Mouse (Mus musculus) kidney, adult 8-10 months (tissue): Measurements from ENCODE around the gene Soat2.

Experiments used
- DNase-seq, 2 experiments: peaks; one replicate each; pipeline ENCODE4 v3.0.0; 2022

Gene Soat2

GRCm38 (mm10) chr15:102114651-102115260, 35.6 kb upstream of the Soat2 start:
- no peak for DNase-seq

GRCm38 (mm10) chr15:102115731-102116231, 34.5 kb upstream of the Soat2 start:
- DNase-seq = no peak

GRCm38 (mm10) chr15:102116753-102117415, 33.4 kb upstream of the Soat2 start:
- DNase-seq = no peak

GRCm38 (mm10) chr15:102117461-102118443, 32.6 kb upstream of the Soat2 start:
- peak in 1 of 2 experiments; percentile 53 for DNase-seq

GRCm38 (mm10) chr15:102118591-102118990, 31.7 kb upstream of the Soat2 start:
- no peak for DNase-seq

- no peak for DNase-seq
These were observed 31.1 kb upstream of the Soat2 start for GRCm38 (mm10) chr15:102119121-102119830.

GRCm38 (mm10) chr15:102119831-102120170, 30.5 kb upstream of the Soat2 start:
- no peak for DNase-seq

- DNase-seq = peak in 1 of 2 experiments; percentile 7
These were observed 29.8 kb upstream of the Soat2 start for GRCm38 (mm10) chr15:102120530-102120929.

- peak; percentile 64 to 75 for DNase-seq
These were observed 24.0 kb upstream of the Soat2 start for GRCm38 (mm10) chr15:102126303-102126702.

- DNase-seq = no peak
These were observed 17.0 kb upstream of the Soat2 start for GRCm38 (mm10) chr15:102133314-102133713.

- no peak for DNase-seq
These were observed 15.6 kb upstream of the Soat2 start for GRCm38 (mm10) chr15:102134709-102135108.

- DNase-seq = no peak
These were observed 14.7 kb upstream of the Soat2 start for GRCm38 (mm10) chr15:102135522-102136128.

- peak; percentile 97 for DNase-seq
These were observed 14.1 kb upstream of the Soat2 start, which contains the start of gene Spryd3 for GRCm38 (mm10) chr15:102136129-102136758. TSS of gene Spryd3 (minus strand) at chr15:102136234.

GRCm38 (mm10) chr15:102141120-102141519, 9.2 kb upstream of the Soat2 start:
- DNase-seq = no peak

GRCm38 (mm10) chr15:102142914-102143912, 7.1 kb upstream of the Soat2 start:
- DNase-seq = no peak

GRCm38 (mm10) chr15:102144274-102144711, 6.0 kb upstream of the Soat2 start, which contains the start of gene Igfbp6:
TSS of gene Igfbp6 (plus strand) at chr15:102144362.
- DNase-seq = no peak

- no peak for DNase-seq
These were observed 5.6 kb upstream of the Soat2 start for GRCm38 (mm10) chr15:102144726-102145125.

GRCm38 (mm10) chr15:102145330-102145729, 5.0 kb upstream of the Soat2 start:
- no peak for DNase-seq

- no peak for DNase-seq
These were observed 4.2 kb upstream of the Soat2 start for GRCm38 (mm10) chr15:102146089-102146488.

- DNase-seq = peak in 1 of 2 experiments; percentile 56
These were observed 3.4 kb upstream of the Soat2 start for GRCm38 (mm10) chr15:102146882-102147281.
